Mouse (Mus musculus) limb, embryonic 11.5 days (tissue): Measurements from ENCODE around the gene Itgae. TPM values are rescaled to one million over a fixed set of nuclear protein-coding genes. Genes with fewer than 3 reads are reported as not detected.
A peak's percentile ranks its signal among the peaks of the same experiment; 100 is the strongest.

Experiments
- ATAC-seq: fragments of 200-750 bp; cut with Nextera tagmentation; 2 replicates; pipeline ENCODE4 v1.8.0; 2017; ENCODE audit warnings: low read depth; ENCODE audit not compliant: insufficient number of reproducible peaks, low FRiP score, low TSS enrichment
- DNase-seq: peaks from one replicate; pipeline ENCODE4 v3.0.0-alpha.2; 2015; ENCODE audit warnings: low spot score
- H3K27ac ChIP-seq: fragments of 300-500 bp; sonication (generic); replicated peaks from 2 replicates; pipeline ENCODE4 v1.5.1; 2014; ENCODE audit warnings: low read depth, mild to moderate bottlenecking, low read length
- H3K27me3 ChIP-seq: fragments of 300-500 bp; sonication (generic); 2 replicates; pipeline ENCODE4 v1.6.1; 2014; ENCODE audit warnings: mild to moderate bottlenecking, low read length, mixed read lengths; ENCODE audit not compliant: control insufficient read depth, insufficient read depth
- H3K36me3 ChIP-seq: fragments of 300-500 bp; sonication (generic); 2 replicates; pipeline ENCODE4 v1.6.1; 2014; ENCODE audit warnings: mild to moderate bottlenecking, low read length, moderate library complexity, mixed read lengths; ENCODE audit not compliant: control insufficient read depth, insufficient read depth
- H3K4me1 ChIP-seq: fragments of 300-500 bp; sonication (generic); 2 replicates; pipeline ENCODE4 v1.6.1; 2014; ENCODE audit warnings: low read length, mixed read lengths; ENCODE audit not compliant: control insufficient read depth, insufficient read depth
- H3K4me2 ChIP-seq: fragments of 300-500 bp; sonication (generic); 2 replicates; pipeline ENCODE4 v1.6.1; 2014; ENCODE audit warnings: low read depth, mild to moderate bottlenecking, moderate library complexity; ENCODE audit not compliant: severe bottlenecking
- H3K4me3 ChIP-seq: fragments of 300-500 bp; sonication (generic); 2 replicates; pipeline ENCODE4 v1.5.1; 2014; ENCODE audit warnings: low read depth, low read length
- H3K9ac ChIP-seq: fragments of 300-500 bp; sonication (generic); 2 replicates; pipeline ENCODE4 v1.6.1; 2014; ENCODE audit warnings: mild to moderate bottlenecking, low read length
- H3K9me3 ChIP-seq: fragments of 300-500 bp; sonication (generic); 2 replicates; pipeline ENCODE4 v1.6.1; 2016; ENCODE audit warnings: low read length; ENCODE audit not compliant: control insufficient read depth
- WGBS: fragments of 180-500 bp; shearing (Covaris S2); extraction: QIAGEN DNeasy Blood & Tissue Kit; methylation state at CpG from one replicate; pipeline ENCODE4 v1.1.7; 2014; 5-methylcytosine and 5-hydroxymethylcytosine counted together
- polyA plus RNA-seq: library from polyadenylated mRNA; unstranded; fragments of >200 nt; fragmentation: Nextera tagmentation; extraction: Ambion mirVana; gene quantifications from 2 replicates; pipeline ENCODE4 v1.2.1, GENCODE M21; 2014

The Itgae gene
- 0.51 and 0.54 TPM in 2 replicates for polyA plus RNA-seq

DNA sequence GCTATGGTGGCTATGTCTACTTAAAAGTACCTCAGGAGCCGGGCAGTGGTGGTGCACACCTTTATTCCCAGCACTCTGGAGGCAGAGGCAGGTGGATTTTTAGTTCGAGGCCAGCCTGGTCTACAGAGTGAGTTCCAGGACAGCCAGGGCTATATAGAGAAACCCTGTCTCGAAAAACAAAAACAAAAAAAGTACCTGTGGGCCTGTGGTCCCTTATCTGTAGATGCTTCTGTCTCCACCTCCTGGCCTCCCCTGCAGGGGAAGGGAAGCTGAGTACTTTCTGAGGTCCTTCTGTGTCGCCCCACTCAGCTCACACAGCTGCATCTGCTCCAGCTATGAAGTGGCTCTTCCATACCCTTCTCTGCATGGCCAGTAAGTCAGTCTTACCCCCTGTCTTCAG, at the start of gene Itgae:
Gene Itgae, plus strand, starts transcription at position 301 of the 400 bp plus-strand sequence.
- H3K9me3 ChIP-seq, result no peaks in the 10 kb centered on the region
- ATAC-seq (no peak), DNase-seq (no peak)
- no peak within 1 kb of the TSS for H3K9ac ChIP-seq
- peaks cover 6% of the 10 kb centered on the region; the same call in 1 of the 2 replicates for H3K4me1 ChIP-seq
- H3K4me3 ChIP-seq, result no peak within 1 kb of the TSS
- no peaks in the 10 kb centered on the region for H3K27me3 ChIP-seq
- no peaks in the 10 kb centered on the region; the same call in 1 of the 2 replicates for H3K36me3 ChIP-seq
- no peak within 1 kb of the TSS for H3K4me2 ChIP-seq
- WGBS, result 81% methylated on average over 4 of the region's 4 CpGs
- no peak within 1 kb of the TSS for H3K27ac ChIP-seq

DNA sequence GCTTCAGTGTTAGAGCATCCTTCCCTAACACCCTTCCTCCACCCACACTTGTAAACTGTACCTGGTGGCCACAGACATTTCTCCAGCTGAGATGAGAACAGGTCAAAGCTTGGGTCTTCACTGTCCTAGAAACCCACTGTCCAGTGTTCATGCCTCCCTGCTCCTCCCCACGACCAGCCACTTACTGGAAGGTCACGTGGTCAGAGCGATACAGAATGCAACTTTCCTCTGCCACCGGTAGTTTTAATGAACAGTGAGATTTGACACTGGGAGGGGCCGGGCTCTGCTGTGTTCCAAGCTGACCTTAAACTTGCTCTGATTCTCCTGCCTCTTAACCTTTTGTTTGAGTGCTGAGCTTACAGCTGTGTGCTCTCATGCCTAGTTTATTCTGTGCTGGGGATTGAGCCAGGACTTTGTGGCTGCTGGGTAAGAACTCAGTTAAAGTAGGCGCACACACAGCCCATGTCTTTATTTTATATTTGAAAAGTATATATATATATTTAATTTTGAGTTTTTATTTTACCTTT, 46.1 kb upstream of the Itgae start:
- Histone ChIP-seq H3K27me3 (no peaks in the 10 kb centered on the region), H3K36me3 (no peaks in the 10 kb centered on the region), H3K4me1 (0 out of 2 replicates have a peak, but pooled peaks cover 4% of the 10 kb centered on the region), H3K27ac (no peak overlapping the region), H3K4me3 (no peak overlapping the region), H3K9ac (no peak overlapping the region), H3K4me2 (no peak overlapping the region), H3K9me3 (no peaks in the 10 kb centered on the region)
- DNase-seq, result no peak
- whole genome bisulfite sequencing, result 51% methylated on average over 6 of the region's 6 CpGs
- no peak for ATAC-seq

DNA sequence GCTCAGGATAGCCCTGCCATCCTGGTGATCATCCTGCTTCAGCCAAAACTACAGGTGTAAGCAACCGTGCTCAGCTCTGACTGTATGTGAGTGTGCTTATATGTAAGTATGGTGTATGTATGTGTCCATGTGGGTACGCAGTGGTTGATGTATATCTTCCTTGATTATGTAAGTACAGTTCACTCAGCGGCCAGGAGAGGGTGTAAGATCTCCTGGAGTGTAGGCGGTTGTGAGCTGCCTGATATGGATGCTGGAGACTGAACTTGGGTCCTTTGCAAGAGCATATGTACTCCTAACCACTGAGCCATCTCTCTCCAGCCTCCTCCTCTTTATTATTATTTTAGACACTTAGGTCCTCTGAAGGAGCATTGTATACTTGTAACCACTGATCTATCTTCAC, 45.6 kb upstream of the Itgae start:
- no peaks in the 10 kb centered on the region for H3K36me3 ChIP-seq
- H3K9me3 ChIP-seq, result no peaks in the 10 kb centered on the region
- H3K4me1 ChIP-seq, result 0 out of 2 replicates have a peak, but pooled peaks cover 4% of the 10 kb centered on the region
- H3K9ac ChIP-seq, result no peak overlapping the region
- no peak overlapping the region for H3K4me3 ChIP-seq
- ATAC-seq, result no peak
- H3K27ac ChIP-seq, result no peak overlapping the region
- 78% methylated on average over 4 of the region's 4 CpGs for WGBS
- DNase-seq, result no peak
- no peak overlapping the region for H3K4me2 ChIP-seq
- H3K27me3 ChIP-seq, result no peaks in the 10 kb centered on the region

DNA sequence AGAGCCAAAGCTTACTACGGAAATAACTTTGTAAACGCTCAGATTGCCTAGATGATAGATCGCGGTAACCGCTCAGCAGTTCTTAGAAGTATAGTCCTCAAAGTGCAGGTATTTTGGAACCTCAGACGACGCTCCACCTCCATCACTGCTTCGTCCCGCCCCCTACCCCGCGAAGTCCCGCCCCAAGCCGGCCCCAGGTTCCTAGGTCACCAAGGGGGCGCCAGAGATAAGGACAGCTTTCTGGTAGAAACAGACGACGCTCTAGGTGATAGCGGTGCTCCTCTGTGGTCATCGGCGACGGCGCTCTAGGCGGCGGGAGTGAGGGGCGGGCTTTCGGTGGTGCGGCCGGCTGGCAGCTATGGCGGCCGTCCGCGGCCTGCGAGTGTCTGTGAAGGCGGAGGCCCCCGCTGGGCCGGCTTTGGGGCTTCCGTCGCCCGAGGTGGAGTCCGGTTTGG, 42.8 kb upstream of the Itgae start, which contains the start of gene Ncbp3:
Gene Ncbp3, plus strand, starts transcription at position 242 of the 455 bp plus-strand sequence.
- H3K4me2 ChIP-seq, result peak within 1 kb of the TSS; percentile 72
- 0 out of 2 replicates have a peak, but pooled peaks cover 4% of the 10 kb centered on the region for H3K4me1 ChIP-seq
- no peaks in the 10 kb centered on the region for H3K27me3 ChIP-seq
- peak within 1 kb of the TSS; percentile 82 for H3K4me3 ChIP-seq
- H3K36me3 ChIP-seq, result peaks cover 5% of the 10 kb centered on the region; the same call in 1 of the 2 replicates
- ATAC-seq (peak; percentile 94), DNase-seq (peak; percentile 98)
- 0 out of 2 replicates have a peak within 1 kb of the TSS, but pooled peaks have one; percentile 32 for H3K27ac ChIP-seq
- WGBS, result under 1% methylated on average over 39 of the region's 39 CpGs
- no peaks in the 10 kb centered on the region for H3K9me3 ChIP-seq
- peak within 1 kb of the TSS; percentile 87 for H3K9ac ChIP-seq

DNA sequence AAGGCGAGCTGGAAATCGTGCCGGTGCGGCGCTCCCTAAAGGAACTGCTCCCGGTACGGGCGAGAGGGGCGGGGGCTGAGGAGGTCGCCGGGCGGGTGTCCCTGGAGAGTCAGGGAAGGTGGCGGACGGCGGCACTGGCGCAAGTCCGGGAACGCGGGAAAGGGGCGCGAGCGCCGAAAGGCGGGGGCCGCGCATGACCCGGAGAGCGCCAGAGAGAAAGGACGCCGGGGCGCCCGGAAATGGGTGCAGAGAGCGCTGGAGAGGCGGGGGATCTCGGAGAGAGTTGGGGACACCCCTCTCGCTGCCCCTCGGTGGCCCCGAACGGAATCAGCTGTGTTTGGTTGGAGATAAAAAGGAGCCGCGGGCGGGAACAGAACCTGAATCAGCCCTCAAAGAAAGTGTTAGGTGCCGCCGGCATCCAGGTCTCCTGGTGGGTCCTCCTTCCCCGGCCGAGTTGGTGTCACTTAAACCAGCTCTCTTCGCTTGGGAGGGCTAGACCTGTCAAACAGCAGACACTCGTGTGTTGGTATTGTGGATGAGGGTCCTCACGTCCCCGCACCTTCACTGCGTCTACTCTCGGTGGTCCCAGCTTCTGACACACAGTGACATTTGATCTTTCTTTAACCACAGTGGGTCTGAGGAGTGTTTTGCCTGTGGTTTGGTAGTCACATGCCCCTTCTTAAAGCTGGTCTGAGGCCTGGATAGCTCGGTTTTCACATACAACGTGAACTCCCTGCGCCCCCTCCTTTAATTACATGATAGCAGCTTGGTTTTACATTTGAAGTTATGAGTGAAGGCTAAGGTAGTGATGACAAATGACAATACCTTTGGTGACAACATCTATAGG, 42.1 kb upstream of the Itgae start:
- no peaks in the 10 kb centered on the region for H3K27me3 ChIP-seq
- 0 out of 2 replicates have a peak, but pooled peaks cover 4% of the 10 kb centered on the region for H3K4me1 ChIP-seq
- peaks cover 5% of the 10 kb centered on the region; the same call in 1 of the 2 replicates for H3K36me3 ChIP-seq
- 1% methylated on average over 50 of the region's 55 CpGs for WGBS
- peak overlapping the region; percentile 82 for H3K4me3 ChIP-seq
- peak overlapping the region; percentile 72 for H3K4me2 ChIP-seq
- peak; percentile 62; the same call in 1 of the 2 replicates for ATAC-seq
- H3K9ac ChIP-seq, result peak overlapping the region; percentile 87
- DNase-seq, result peak; percentile 58
- H3K27ac ChIP-seq, result 0 out of 2 replicates have a peak overlapping the region, but pooled peaks have one; percentile 32
- H3K9me3 ChIP-seq, result no peaks in the 10 kb centered on the region

DNA sequence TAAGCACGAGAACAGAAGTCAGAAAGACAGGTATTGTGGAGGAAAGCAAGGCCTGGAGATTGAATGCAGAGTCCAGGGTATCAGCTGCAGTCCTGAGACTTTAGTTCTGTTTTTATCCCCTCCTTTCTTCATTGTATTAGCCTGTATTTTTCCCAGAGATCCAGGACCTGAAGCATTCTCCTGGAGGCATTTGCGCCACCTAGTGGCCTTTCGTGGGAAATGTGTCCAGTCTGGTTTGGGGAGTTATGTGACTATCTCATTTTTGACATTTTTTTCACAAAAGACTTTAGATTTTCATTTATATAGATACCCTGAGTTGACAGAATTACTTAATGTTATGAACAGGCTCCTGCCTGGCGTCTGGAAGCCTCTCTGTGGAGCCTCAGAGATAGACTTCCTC, 41.0 kb upstream of the Itgae start:
- no peak overlapping the region for H3K27ac ChIP-seq
- 0 out of 2 replicates have a peak, but pooled peaks cover 4% of the 10 kb centered on the region for H3K4me1 ChIP-seq
- peak overlapping the region; percentile 82; the same call in 1 of the 2 replicates for H3K4me3 ChIP-seq
- WGBS, result 7% methylated on average over 4 of the region's 4 CpGs
- no peak for ATAC-seq
- peaks cover 5% of the 10 kb centered on the region; the same call in 1 of the 2 replicates for H3K36me3 ChIP-seq
- peak overlapping the region; percentile 72; the same call in 1 of the 2 replicates for H3K4me2 ChIP-seq
- H3K27me3 ChIP-seq, result no peaks in the 10 kb centered on the region
- DNase-seq, result peak; percentile 89
- H3K9ac ChIP-seq, result no peak overlapping the region
- H3K9me3 ChIP-seq, result no peaks in the 10 kb centered on the region

DNA sequence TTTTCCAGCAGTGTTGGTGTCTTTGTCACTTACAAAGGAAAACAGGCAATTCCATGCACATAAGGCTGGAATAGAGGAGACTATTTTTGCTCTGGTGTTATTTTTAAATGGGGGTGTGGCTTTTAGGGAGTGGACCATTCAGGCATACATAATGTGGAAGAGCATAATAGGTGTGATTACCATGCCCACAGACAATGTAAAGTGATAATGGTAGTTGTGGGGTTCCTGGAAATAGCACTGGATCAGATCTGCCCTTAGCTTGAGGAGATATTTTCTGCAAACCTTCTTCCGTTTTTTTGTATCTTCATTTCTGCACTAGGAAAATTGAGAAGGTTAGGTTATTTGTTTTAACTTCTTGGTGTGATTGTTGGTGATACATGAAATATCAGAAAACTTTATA, 37.6 kb upstream of the Itgae start:
- 0 out of 2 replicates have a peak, but pooled peaks cover 4% of the 10 kb centered on the region for H3K4me1 ChIP-seq
- whole genome bisulfite sequencing, result 90% methylated on average over 1 of the region's 1 CpGs

DNA sequence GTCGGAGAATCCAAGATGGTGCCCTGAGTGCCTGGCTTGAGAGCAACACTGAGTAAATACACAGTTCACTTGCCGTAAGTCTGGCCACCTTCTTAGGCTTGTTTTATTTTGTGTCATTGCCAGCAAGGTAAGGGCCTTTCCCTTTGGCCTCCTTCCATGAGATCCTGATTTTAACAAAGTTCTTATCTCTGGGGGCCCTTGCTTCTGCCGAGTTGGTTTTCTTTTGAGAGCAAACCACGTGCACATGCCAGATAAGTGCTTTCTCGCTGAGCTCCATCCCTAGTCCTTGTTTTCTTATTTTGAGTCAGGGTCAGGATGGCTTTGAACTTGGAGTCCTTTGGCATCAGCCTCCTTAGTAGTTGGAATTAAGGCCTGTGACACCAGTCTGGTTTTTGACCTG, 32.7 kb upstream of the Itgae start:
- Histone ChIP-seq H3K36me3 (peaks cover 3% of the 10 kb centered on the region; the same call in 1 of the 2 replicates), H3K9me3 (no peaks in the 10 kb centered on the region), H3K27ac (no peak overlapping the region), H3K27me3 (no peaks in the 10 kb centered on the region), H3K4me3 (no peak overlapping the region), H3K4me2 (no peak overlapping the region), H3K9ac (no peak overlapping the region), H3K4me1 (no peaks in the 10 kb centered on the region)
- WGBS, result 90% methylated on average over 5 of the region's 5 CpGs
- no peak for DNase-seq
- no peak for ATAC-seq

More for the DNA sequence above, 37.6 kb upstream of the Itgae start:
- ATAC-seq (no peak), DNase-seq (no peak)
- H3K36me3 ChIP-seq, result peaks cover 5% of the 10 kb centered on the region; the same call in 1 of the 2 replicates
- H3K9me3 ChIP-seq, result no peaks in the 10 kb centered on the region
- H3K4me2 ChIP-seq, result no peak overlapping the region
- H3K9ac ChIP-seq, result no peak overlapping the region
- H3K4me3 ChIP-seq, result no peak overlapping the region
- no peaks in the 10 kb centered on the region for H3K27me3 ChIP-seq
- H3K27ac ChIP-seq, result no peak overlapping the region
